Mouse (Mus musculus) liver, postnatal 0 days (tissue): ENCODE data around the gene Gm17268. TPM values are rescaled to one million over a fixed set of nuclear protein-coding genes. Genes with fewer than 3 reads are reported as not detected.

Experiments
- ATAC-seq: fragments of 200-750 bp; cut with Nextera tagmentation; 2 replicates; pipeline ENCODE4 v1.8.0; 2017; ENCODE audit warnings: mild to moderate bottlenecking, moderate library complexity
- DNase-seq: peaks from one replicate; pipeline ENCODE4 v3.0.0-alpha.2; 2016
- H3K27ac ChIP-seq: fragments of 300-500 bp; sonication (generic); 2 replicates; pipeline ENCODE4 v1.5.1; 2014; ENCODE audit warnings: antibody characterized with exemption, moderate library complexity, mild to moderate bottlenecking, low read depth
- H3K27me3 ChIP-seq: fragments of 300-500 bp; sonication (generic); 2 replicates; pipeline ENCODE4 v1.6.1; 2014; ENCODE audit warnings: low read length, control low read depth, mixed read lengths; ENCODE audit not compliant: insufficient read depth
- H3K36me3 ChIP-seq: fragments of 300-500 bp; sonication (generic); replicated peaks from 2 replicates; pipeline ENCODE4 v1.6.1; 2014; ENCODE audit warnings: mild to moderate bottlenecking, control low read depth, low read length, moderate library complexity, mixed read lengths; ENCODE audit not compliant: insufficient read depth
- H3K4me1 ChIP-seq: fragments of 300-500 bp; sonication (generic); 2 replicates; pipeline ENCODE4 v1.6.1; 2014; ENCODE audit warnings: antibody characterized with exemption, mild to moderate bottlenecking, control low read depth; ENCODE audit not compliant: insufficient read depth
- H3K4me2 ChIP-seq: fragments of 300-500 bp; sonication (generic); 2 replicates; pipeline ENCODE4 v1.6.1; 2014; ENCODE audit warnings: low read depth, mild to moderate bottlenecking, low read length, moderate library complexity, mixed read lengths
- H3K4me3 ChIP-seq: fragments of 300-500 bp; sonication (generic); 2 replicates; pipeline ENCODE4 v1.5.1; 2014; ENCODE audit warnings: low read depth, low read length
- H3K9ac ChIP-seq: fragments of 300-500 bp; sonication (generic); replicated peaks from 2 replicates; pipeline ENCODE4 v1.6.1; 2014; ENCODE audit warnings: mild to moderate bottlenecking, moderate library complexity
- H3K9me3 ChIP-seq: fragments of 300-500 bp; sonication (generic); 2 replicates; pipeline ENCODE4 v1.6.1; 2016; ENCODE audit warnings: mild to moderate bottlenecking, control low read depth, low read length, mixed read lengths
- CTCF ChIP-seq: sonication (generic); IDR thresholded peaks from 2 replicates; pipeline ENCODE4 v1.5.1; 2016; ENCODE audit warnings: antibody characterized with exemption, low read depth
- EP300 ChIP-seq: IDR thresholded peaks from 2 replicates; pipeline ENCODE4 v1.6.1; 2016; ENCODE audit warnings: antibody characterized with exemption, low read depth, mild to moderate bottlenecking
- WGBS: fragments of 180-500 bp; shearing (Covaris S2); extraction: QIAGEN DNeasy Blood & Tissue Kit; methylation state at CpG from one replicate; pipeline ENCODE4 v1.1.7; 2014; ENCODE audit not compliant: insufficient replicate concordance; 5-methylcytosine and 5-hydroxymethylcytosine counted together
- polyA plus RNA-seq: library from polyadenylated mRNA; unstranded; fragments of >200 nt; fragmentation: Nextera tagmentation; extraction: Ambion mirVana; gene quantifications from 2 replicates; pipeline ENCODE4 v1.2.1, GENCODE M21; 2015

The Gm17268 gene
- not detected in 2 replicates for polyA plus RNA-seq

GRCm38 (mm10) chr11:82038535-82038934 lies at the start of gene Gm17268:
Gene Gm17268, minus strand, starts transcription at chr11:82038562.
- no peak for ATAC-seq

GRCm38 (mm10) chr11:82084360-82084759 lies 46.0 kb upstream of the Gm17268 start:
- 91% methylated on average over 3 of the region's 3 CpGs for whole genome bisulfite sequencing
- H3K4me3 ChIP-seq = no peak overlapping the region
- TF ChIP-seq EP300 = no peak
- no peak for TF ChIP-seq CTCF
- no peaks in the 10 kb centered on the region for H3K27me3 ChIP-seq
- ATAC-seq = no peak
- H3K4me1 ChIP-seq = no peaks in the 10 kb centered on the region
- H3K9me3 ChIP-seq = no peaks in the 10 kb centered on the region
- no peak overlapping the region for H3K27ac ChIP-seq
- H3K36me3 ChIP-seq = no peaks in the 10 kb centered on the region
- no peak for DNase-seq
- no peak overlapping the region for H3K9ac ChIP-seq
- no peak overlapping the region for H3K4me2 ChIP-seq

More at GRCm38 (mm10) chr11:82038535-82038934, at the start of gene Gm17268:
- Histone ChIP-seq H3K9me3 (no peaks in the 10 kb centered on the region), H3K9ac (no peak within 1 kb of the TSS), H3K27ac (no peak within 1 kb of the TSS), H3K4me3 (no peak within 1 kb of the TSS), H3K4me2 (no peak within 1 kb of the TSS), H3K36me3 (no peaks in the 10 kb centered on the region), H3K4me1 (no peaks in the 10 kb centered on the region), H3K27me3 (no peaks in the 10 kb centered on the region)
- TF ChIP-seq CTCF (0 out of 2 replicates have a peak, but pooled peaks have one; percentile 25), EP300 (no peak)
- WGBS = 27% methylated on average over 2 of the region's 2 CpGs
- DNase-seq = no peak

- H3K9me3 ChIP-seq = no peaks in the 10 kb centered on the region
- no peak overlapping the region for H3K4me2 ChIP-seq
- DNase-seq (no peak), ATAC-seq (no peak)
- 52% methylated on average over 3 of the region's 3 CpGs for WGBS
- H3K4me1 ChIP-seq = no peaks in the 10 kb centered on the region
- no peak overlapping the region for H3K4me3 ChIP-seq
- no peak overlapping the region for H3K9ac ChIP-seq
- H3K36me3 ChIP-seq = no peaks in the 10 kb centered on the region
- no peak overlapping the region for H3K27ac ChIP-seq
- H3K27me3 ChIP-seq = no peaks in the 10 kb centered on the region
- TF ChIP-seq CTCF (no peak), EP300 (no peak)
Observed at GRCm38 (mm10) chr11:82080865-82081264, 42.5 kb upstream of the Gm17268 start.

GRCm38 (mm10) chr11:82078136-82078730 lies 39.9 kb upstream of the Gm17268 start:
- DNase-seq = no peak
- Histone ChIP-seq H3K4me2 (no peak overlapping the region), H3K27me3 (no peaks in the 10 kb centered on the region), H3K4me1 (no peaks in the 10 kb centered on the region), H3K9ac (no peak overlapping the region), H3K4me3 (no peak overlapping the region), H3K9me3 (no peaks in the 10 kb centered on the region), H3K36me3 (no peaks in the 10 kb centered on the region), H3K27ac (no peak overlapping the region)
- TF ChIP-seq EP300 (no peak), CTCF (no peak)
- no peak for ATAC-seq

- Histone ChIP-seq H3K27ac (no peak overlapping the region), H3K4me1 (no peaks in the 10 kb centered on the region), H3K9ac (no peak overlapping the region), H3K4me3 (no peak overlapping the region), H3K9me3 (no peaks in the 10 kb centered on the region), H3K4me2 (no peak overlapping the region), H3K27me3 (no peaks in the 10 kb centered on the region), H3K36me3 (no peaks in the 10 kb centered on the region)
- DNase-seq = no peak
- no peak for ATAC-seq
- 42% methylated on average over 3 of the region's 3 CpGs for WGBS
- TF ChIP-seq EP300 = no peak
- no peak for TF ChIP-seq CTCF
Observed at GRCm38 (mm10) chr11:82077031-82077430, 38.7 kb upstream of the Gm17268 start.

GRCm38 (mm10) chr11:82073686-82074085 lies 35.3 kb upstream of the Gm17268 start:
- no peak overlapping the region for H3K27ac ChIP-seq
- TF ChIP-seq CTCF (no peak), EP300 (no peak)
- WGBS = 83% methylated on average over 3 of the region's 3 CpGs
- no peak overlapping the region for H3K4me2 ChIP-seq
- no peaks in the 10 kb centered on the region for H3K27me3 ChIP-seq
- no peaks in the 10 kb centered on the region for H3K36me3 ChIP-seq
- no peaks in the 10 kb centered on the region for H3K4me1 ChIP-seq
- ATAC-seq (no peak), DNase-seq (no peak)
- H3K4me3 ChIP-seq = no peak overlapping the region
- H3K9ac ChIP-seq = no peak overlapping the region
- no peaks in the 10 kb centered on the region for H3K9me3 ChIP-seq
